Mouse (Mus musculus) cortical plate, adult 2 months (tissue): Measurements from ENCODE around the gene Vegfa. TPM values are rescaled to one million over a fixed set of nuclear protein-coding genes. Genes with fewer than 3 reads are reported as not detected.

Experiments used
- H3K27ac ChIP-seq: fragments of 200-500 bp; 2 replicates; pipeline ENCODE4 v1.5.1; 2012; ENCODE audit warnings: low read length, control low read depth, inconsistent platforms; ENCODE audit not compliant: insufficient read depth
- H3K4me1 ChIP-seq: fragments of 200-500 bp; 2 replicates; pipeline ENCODE4 v1.6.1; 2011; ENCODE audit warnings: low read length; ENCODE audit not compliant: control insufficient read depth, insufficient read depth
- H3K4me3 ChIP-seq: fragments of 200-500 bp; 2 replicates; pipeline ENCODE4 v1.5.1; 2011; ENCODE audit warnings: mild to moderate bottlenecking, low read length, control low read depth; ENCODE audit not compliant: insufficient read depth
- CTCF ChIP-seq: fragments of 200-500 bp; IDR thresholded peaks from 2 replicates; pipeline ENCODE4 v1.5.1; 2011; ENCODE audit warnings: mild to moderate bottlenecking, control low read depth, low read length; ENCODE audit not compliant: insufficient read depth; ENCODE audit errors: extremely low read depth
- POLR2A ChIP-seq: fragments of 200-500 bp; IDR thresholded peaks from 2 replicates; pipeline ENCODE4 v1.6.1; 2011; ENCODE audit warnings: mild to moderate bottlenecking, low read length, control low read depth; ENCODE audit not compliant: insufficient read depth; ENCODE audit errors: extremely low read depth
- polyA plus RNA-seq: library from polyadenylated mRNA; depleted of rRNA; stranded (reverse); fragments of >200 nt; gene quantifications from 2 replicates; pipeline ENCODE4 v1.2.3, GENCODE M21; 2012; rRNA removed

Gene Vegfa
- polyA plus RNA-seq, result 138 and 164 TPM in 2 replicates

DNA sequence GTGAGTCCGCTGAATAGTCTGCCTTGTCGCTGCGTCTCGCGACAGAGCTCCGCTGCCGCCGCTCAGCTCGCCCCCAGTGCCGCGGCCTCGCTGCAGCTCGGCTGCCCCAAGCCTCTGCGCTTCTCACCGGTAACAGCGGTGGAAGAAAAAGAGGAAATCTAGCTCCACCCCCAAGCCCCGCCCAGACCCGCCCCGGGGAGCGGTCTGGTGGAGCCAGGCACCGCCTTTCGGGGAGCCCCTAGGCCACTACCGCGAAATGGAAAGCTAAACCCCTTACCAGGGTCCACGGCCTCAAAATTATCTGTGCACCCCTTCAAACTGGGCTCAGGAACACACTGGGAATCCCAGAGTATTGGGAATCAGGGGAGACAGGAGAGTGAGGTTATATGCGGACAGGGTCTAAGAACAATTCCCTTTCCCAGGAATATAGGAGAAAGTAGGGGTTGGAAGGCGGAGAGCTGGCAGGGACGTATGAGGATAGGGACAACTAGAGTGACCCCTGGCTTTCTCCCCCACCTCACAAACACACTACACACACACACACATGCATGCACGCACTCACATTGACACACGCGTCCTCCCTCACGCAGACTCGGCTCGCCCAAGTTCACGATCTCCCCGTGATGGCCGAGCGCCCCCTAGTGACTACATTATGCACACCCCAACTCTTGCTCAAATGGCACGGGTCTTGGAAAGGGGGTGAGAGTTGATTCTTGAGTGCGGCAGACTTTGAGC lies at the start of gene Vegfa:
Gene Vegfa (minus strand): TSS at position 113 of the 735 bp plus-strand sequence.
- Histone ChIP-seq H3K4me3 (peak within 1 kb of the TSS; percentile 77), H3K27ac (peak within 1 kb of the TSS; percentile 56), H3K4me1 (peaks cover 3% of the 10 kb centered on the region; the same call in 1 of the 2 replicates)
- TF ChIP-seq POLR2A, result peak; percentile 99
- TF ChIP-seq CTCF, result peak; percentile 96

DNA sequence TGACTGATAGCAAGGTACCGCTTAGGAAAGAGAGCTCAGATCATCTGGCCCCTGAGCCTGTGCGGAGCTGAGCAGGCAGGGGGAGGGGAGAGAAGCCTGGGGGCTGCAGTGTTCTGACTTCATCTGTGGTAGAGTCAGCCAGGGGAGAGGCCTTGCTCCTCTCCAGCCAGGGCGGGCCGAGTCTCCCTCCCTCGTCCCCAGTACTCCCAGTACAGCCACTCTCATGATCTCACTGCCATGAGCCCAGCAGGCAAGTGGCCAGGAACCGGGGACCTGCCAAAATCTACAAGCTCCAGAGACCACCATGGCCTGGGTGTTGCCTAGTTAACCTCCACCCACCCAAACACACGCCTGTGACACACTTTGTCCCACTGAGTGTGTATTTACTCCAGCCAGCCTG lies 49.5 kb upstream of the Vegfa start:
- H3K4me1 ChIP-seq, result no peaks in the 10 kb centered on the region
- no peak overlapping the region for H3K4me3 ChIP-seq
- no peak overlapping the region for H3K27ac ChIP-seq
- TF ChIP-seq POLR2A (no peak), CTCF (no peak)

DNA sequence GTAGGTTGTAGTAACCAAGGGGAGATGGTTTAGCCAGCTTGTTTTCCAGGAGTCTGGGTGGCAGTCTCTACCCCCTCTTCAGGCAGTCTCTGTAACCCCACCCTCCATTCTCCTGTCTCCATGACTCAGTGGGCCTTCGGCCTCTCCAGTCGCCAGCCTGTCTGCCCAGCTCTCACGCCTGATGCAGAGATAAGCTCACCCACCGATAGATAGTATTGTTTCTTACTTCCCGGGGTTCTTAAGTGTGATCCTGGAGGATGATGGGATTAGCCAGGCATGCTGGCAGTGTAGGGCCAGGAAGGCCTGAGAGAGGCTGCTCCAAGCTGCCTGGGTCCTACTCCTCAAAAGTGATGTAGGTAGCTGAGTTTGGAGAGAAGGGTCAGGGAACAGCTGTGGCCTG lies 48.9 kb upstream of the Vegfa start:
- Histone ChIP-seq H3K4me1 (no peaks in the 10 kb centered on the region), H3K4me3 (no peak overlapping the region), H3K27ac (no peak overlapping the region)
- no peak for TF ChIP-seq CTCF
- no peak for TF ChIP-seq POLR2A

DNA sequence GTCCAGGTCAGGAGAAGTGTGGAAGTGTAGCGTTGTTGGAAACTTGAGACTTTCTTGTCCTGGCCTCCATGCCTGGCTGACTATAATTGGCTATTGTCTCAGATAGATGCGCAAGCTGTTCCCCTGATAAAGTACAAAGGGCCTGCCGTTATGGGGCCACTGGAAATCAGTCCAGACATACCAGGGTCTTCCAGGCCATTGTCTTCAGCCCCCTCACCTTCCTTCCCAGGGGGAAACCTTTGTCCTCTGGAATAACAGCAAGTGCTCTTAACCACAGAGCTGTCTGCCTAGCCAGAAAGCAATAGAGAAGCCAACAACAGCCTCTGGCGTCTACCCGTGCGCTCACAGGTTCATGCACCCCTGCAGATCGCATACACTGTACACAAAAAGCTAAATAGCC lies 48.2 kb upstream of the Vegfa start:
- no peak overlapping the region for H3K4me3 ChIP-seq
- no peak for TF ChIP-seq CTCF
- no peak for TF ChIP-seq POLR2A
- H3K4me1 ChIP-seq, result no peaks in the 10 kb centered on the region
- no peak overlapping the region for H3K27ac ChIP-seq

DNA sequence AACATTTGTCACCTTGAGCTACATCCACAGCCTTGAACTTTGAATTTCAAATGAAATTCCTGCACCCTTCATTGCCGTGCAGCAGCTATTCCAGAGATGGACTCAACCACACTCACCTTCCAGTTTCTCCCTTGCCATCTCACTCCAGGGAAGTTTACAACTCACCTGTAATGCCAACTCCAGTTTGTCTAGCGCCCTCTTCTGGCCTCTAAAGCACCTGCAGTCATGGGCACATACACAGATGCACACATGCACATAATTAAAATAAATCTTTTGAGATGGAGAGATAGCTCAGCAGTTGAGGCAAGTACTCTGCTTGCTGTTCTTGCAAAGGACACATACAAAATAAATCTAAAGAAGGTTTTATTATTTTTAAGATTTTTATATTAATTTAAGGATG lies 46.9 kb upstream of the Vegfa start:
- Histone ChIP-seq H3K4me3 (no peak overlapping the region), H3K4me1 (no peaks in the 10 kb centered on the region), H3K27ac (no peak overlapping the region)
- TF ChIP-seq CTCF (no peak), POLR2A (no peak)

DNA sequence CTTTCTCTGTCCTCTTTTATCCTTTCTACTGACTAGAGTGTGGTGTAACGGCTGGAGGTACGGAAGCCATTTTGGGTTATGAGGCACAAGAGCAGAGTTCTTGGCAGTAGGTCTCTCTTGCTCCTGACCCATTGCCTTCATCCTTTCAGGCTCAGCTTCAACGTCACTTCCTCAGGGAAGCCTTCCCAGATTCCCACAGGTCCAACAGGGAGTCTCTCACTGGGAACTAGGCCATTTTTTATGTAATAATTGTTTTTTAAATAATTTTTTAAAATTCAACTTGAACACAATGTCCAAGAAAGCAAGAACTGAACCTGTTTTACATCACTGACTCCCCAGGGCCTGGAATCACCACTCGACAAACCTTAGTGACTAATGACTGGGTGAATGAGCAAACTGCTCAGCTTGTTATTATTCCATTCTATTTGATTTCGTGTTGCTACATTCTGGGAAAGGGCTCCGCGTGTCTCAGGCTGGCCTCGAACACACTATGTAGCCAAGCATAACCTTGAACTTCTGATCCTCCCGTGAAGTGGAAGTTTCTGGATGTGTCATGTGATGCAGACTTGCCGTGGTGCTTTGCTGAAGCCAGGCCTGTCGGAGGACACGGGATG lies 45.9 kb upstream of the Vegfa start:
- Histone ChIP-seq H3K4me3 (no peak overlapping the region), H3K4me1 (peaks cover 2% of the 10 kb centered on the region; the same call in 1 of the 2 replicates), H3K27ac (no peak overlapping the region)
- TF ChIP-seq CTCF, result no peak
- no peak for TF ChIP-seq POLR2A

DNA sequence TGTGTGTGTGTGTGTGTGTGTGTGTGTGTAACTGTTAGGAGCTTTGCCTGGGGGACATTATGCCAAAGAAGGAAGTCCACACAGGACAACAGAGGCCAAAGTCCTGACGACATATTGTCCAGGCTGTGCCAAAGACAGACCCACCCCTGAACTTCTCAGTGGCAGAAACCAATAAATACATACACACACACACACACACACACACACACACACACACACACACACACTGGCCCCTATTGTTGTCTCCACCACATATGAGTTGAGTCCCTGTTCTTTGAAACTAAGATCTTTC lies 44.0 kb upstream of the Vegfa start:
- Histone ChIP-seq H3K4me3 (no peak overlapping the region), H3K4me1 (peaks cover 2% of the 10 kb centered on the region; the same call in 1 of the 2 replicates), H3K27ac (no peak overlapping the region)
- no peak for TF ChIP-seq POLR2A
- TF ChIP-seq CTCF, result no peak

DNA sequence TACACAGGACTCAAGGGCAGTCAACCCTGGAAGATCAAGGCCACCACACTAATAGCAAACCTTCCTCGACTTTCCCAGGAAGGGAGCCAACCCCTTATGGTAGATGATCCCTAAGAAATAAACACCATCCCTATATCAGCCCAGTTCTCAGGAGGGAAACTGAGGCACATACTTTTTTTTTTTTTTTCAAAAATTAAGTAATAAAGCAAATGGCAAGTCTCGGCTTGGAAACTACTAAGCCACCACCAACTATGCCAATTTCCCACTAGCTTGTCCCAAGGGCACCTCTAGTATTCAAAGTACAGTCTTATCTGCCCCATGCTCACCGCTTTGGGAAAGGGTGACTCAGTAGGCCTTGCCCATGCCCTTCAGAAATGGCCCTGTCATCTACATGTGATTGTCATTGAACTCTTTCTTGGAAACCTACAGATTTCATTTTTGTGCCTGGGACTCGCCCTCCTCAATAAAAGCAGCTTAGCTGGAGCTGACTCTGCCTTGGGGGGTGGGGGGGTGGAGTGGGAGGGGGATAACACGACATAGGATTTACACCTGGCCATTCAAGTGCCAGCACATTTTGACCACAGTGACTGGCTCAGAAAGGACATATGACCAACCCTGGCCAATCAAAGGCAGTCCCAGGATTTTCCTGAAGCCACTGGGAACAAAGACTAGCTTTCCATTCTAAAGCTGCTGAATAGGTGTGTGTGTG lies 43.5 kb upstream of the Vegfa start:
- H3K4me3 ChIP-seq, result no peak overlapping the region
- TF ChIP-seq POLR2A (no peak), CTCF (no peak)
- H3K27ac ChIP-seq, result no peak overlapping the region
- H3K4me1 ChIP-seq, result peaks cover 2% of the 10 kb centered on the region; the same call in 1 of the 2 replicates

DNA sequence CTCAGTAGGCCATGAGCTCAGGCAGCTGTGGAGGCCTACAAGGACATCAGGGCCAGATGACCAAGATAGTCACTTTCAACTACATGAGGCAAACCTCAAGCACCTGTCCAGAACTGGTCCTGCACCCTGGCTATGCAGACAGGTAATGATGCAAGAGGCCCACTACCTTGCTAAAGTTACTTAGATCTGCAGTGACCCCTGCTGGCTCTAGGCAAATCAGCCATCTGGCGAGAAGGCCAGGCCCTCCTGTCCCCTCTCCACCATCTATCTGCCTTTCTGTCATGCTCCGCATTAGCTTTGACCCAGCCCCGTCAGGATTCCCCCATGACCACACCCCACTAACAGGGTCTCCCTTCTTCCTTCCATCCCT lies 42.9 kb upstream of the Vegfa start:
- no peak overlapping the region for H3K4me3 ChIP-seq
- TF ChIP-seq POLR2A, result no peak
- TF ChIP-seq CTCF, result 0 out of 2 replicates have a peak, but pooled peaks have one; percentile 22

More for the DNA sequence above, 42.9 kb upstream of the Vegfa start:
- Histone ChIP-seq H3K4me1 (peaks cover 2% of the 10 kb centered on the region; the same call in 1 of the 2 replicates), H3K27ac (no peak overlapping the region)
